Mouse (Mus musculus) forelimb bud, embryonic 11.5 days (tissue): Measurements from ENCODE around the gene Pde11a.

Experiments
- DNase-seq: peaks from one replicate; pipeline ENCODE4 v3.0.0-alpha.2; 2012; ENCODE audit warnings: low read depth, low spot score

Gene Pde11a

DNA sequence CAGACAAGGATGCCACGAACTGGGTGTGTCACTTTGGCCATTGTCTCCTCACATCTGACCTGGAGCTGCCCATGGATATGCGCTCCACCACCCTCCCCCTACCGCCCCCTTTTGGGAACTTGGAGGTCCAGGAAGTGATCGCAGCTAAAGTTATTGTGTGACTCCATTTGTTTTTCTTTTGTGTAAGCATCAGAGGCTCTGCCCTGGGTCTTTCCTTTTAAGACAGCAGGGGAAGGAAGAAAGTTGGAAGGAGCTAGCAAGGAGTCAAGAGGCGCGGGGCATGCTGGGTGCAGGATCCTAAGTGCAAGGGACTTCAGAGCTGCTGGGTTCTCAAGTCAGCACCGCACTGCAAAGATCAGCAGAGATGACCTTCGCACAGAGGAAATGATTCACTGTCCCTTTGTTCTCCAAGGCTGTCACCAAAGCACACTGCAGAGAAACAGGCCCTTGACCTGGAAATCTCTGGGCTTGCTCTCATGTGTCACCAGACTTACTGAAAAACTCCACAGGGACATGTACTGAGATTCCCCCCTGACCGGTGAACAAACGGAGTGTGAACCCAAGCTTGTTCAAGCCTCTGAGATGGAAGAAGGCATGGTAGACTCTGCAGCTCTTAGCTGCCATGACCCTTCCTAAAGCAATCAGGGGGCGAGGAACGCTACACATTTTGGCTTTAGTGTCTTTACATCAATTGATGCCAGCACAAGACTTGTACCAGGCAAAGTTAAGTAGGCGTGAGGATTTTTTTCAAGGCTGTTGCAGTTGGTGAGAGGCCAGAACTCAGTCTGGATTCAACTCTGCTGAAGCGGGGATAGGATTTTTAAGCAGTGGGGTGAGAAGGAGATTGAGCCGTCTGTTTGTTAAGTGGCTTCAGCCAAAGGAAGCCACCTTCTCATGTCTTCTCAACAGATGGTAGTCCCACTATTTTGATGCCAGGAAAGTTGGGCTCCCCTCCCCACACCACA lies 377.9 kb downstream of the Pde11a start:
- DNase-seq: no peak

- DNase-seq: peak; percentile 79
These were observed 378.7 kb downstream of the Pde11a start for GRCm38 (mm10) chr2:75959850-75960365.

DNA sequence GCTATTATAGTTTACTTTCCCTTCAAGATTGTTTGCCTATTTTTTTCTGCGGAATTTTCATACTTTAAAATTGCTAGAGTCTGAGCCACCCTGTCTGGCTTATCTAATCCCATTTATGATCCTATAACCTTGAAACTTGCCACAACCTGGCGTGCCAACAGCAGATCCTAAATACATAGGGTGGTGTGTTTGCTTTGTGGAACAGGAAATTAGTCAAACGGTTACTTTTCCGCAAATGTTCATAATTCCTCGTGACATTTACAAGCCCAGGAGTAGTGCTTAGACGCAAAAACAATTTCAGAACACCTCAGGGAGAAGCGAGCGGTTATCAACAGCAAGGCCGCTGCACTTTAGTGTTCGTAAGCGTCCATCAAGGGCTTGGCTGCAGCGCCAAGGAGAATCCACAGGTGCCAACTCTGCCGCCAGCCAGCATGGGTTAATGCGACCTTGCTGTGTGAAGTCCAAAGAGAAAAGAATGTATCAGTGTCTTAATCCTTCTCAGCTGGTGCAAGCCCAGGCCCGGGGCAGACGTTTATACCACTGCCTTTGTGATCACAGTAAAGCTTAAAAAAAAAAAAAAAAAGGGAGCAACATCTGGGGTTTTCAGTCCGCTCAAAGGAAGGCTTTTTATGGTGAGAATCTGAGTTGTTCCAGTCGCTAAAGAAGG lies 379.3 kb downstream of the Pde11a start:
- DNase-seq: peak; percentile 70

DNA sequence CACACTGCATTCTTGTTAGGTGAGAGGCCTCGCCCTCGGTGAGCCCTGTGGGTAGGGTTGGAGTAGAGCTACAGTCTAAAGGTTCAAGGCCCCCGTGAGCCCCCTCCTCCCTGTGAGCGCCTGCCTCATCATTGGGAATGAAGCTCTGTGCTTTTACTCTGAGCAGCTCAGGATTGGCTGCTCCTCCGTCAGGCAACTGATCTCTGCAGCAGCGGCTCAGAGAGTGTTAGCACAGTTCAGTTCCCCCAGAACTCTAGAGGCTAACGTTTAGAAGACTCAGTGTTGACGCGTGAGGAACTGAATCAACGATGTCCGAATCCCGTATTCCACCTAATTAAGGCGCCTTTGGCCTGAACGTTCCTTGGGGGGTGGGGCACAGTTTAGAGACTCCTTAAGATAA lies 382.9 kb downstream of the Pde11a start:
- no peak for DNase-seq

DNA sequence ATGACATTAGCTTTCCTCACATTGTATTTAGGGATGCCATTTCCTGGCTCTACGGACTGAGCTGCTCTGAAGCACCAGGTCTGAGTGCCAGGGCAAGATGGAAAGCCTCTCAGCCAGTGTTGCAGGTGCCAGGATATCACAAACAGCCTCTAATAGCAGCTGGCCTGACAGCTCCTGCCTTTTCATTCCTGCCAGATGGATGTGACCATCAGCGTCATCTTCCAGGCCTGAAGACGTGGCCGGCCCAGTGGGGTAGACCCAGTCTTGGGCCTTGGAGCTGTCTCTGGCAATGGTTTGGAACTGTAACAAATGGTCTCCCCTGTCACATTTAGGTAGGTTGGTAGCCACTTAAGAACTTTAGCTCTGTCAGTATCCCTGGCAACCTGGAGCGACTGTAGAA lies 385.3 kb downstream of the Pde11a start:
- no peak for DNase-seq

- DNase-seq: peak; percentile 51
These were observed 387.9 kb downstream of the Pde11a start for GRCm38 (mm10) chr2:75950685-75951084.
